In the genomic region with DNA sequence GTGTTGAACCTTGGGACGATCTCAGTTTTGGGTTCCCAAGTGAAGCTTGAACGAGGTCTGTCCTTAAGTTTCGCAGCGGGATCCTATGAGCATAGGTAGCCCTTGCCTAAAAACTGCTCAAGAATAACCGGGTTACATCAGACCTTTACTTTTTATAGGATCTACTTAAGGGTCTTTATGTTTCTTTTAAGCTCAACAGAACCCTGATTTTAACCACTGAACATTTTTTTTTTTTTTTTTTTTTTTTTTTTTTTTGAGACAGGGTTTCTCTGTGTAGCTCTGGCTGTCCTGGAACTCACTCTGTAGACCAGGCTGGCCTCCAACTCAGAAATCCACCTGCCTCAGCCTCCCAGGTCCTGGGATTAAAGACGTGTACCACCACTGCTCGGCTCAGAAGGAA, we compare ENCODE assay signal across 10 mouse cellular contexts. TPM values are rescaled to one million over a fixed set of nuclear protein-coding genes. Genes with fewer than 3 reads are reported as not detected.
DNase-seq lines count a peak whose midpoint lies in the region; ATAC-seq and TF ChIP-seq lines count a peak whose summit lies in the region.
"Not testable (repeated sequence)": the region's sequence is repeated elsewhere in the genome, so short reads cannot be mapped to it uniquely, and the experiment has no call there.
"Had no signal": no experiment of that assay in that cellular context is flagged by ENCODE, and none has a peak within 500 bp of the region (broad histone marks: within the 10 kb centered on the region; RNA-seq: fewer than 3 reads in every experiment).

No protein-coding gene starts in this region.

- peak overlapping the region; percentile 96 for H3K27ac ChIP-seq in embryonic facial prominence, embryonic 12.5 days
- H3K27ac ChIP-seq in forebrain, postnatal 0 days (ENCODE audit: low read depth, low read length), result peak overlapping the region; percentile 97
- H3K27ac ChIP-seq in hindbrain, embryonic 12.5 days, result peak overlapping the region; percentile 92; the same call in 1 of the 2 replicates
- peak overlapping the region; percentile 100 for H3K27ac ChIP-seq in kidney, embryonic 16.5 days (ENCODE audit: low read length)
- peak overlapping the region; percentile 96 for H3K27ac ChIP-seq in liver, embryonic 13.5 days
- H3K27ac ChIP-seq in midbrain, embryonic 11.5 days (ENCODE audit: low read depth, low read length), result peak overlapping the region; percentile 93; the same call in 1 of the 2 replicates
- peak overlapping the region; percentile 99 for H3K27ac ChIP-seq in olfactory bulb, adult 2 months (ENCODE audit: insufficient read depth, low read depth, low read length)

- H3K4me1 ChIP-seq in E14TG2a.4 (replicated peaks; ENCODE audit: low read depth, low read length), result peaks cover 65% of the 10 kb centered on the region
- H3K4me1 ChIP-seq in embryonic facial prominence, embryonic 12.5 days, result peaks cover 15% of the 10 kb centered on the region
- H3K4me1 ChIP-seq in forebrain, postnatal 0 days (ENCODE audit: insufficient read depth); olfactory bulb, adult 2 months (ENCODE audit: control insufficient read depth, insufficient read depth, low read length): not testable (repeated sequence)
- peaks cover 11% of the 10 kb centered on the region for H3K4me1 ChIP-seq in hindbrain, embryonic 12.5 days
- peaks cover 16% of the 10 kb centered on the region for H3K4me1 ChIP-seq in kidney, embryonic 16.5 days (ENCODE audit: insufficient read depth, low read length)
- peaks cover 63% of the 10 kb centered on the region for H3K4me1 ChIP-seq in liver, embryonic 13.5 days (replicated peaks)
- H3K4me1 ChIP-seq in midbrain, embryonic 11.5 days (ENCODE audit: control insufficient read depth, insufficient read depth, low read length), result peaks cover 11% of the 10 kb centered on the region

- peak overlapping the region; percentile 89 for H3K4me3 ChIP-seq in E14TG2a.4 (replicated peaks; ENCODE audit: low read length)
- H3K4me3 ChIP-seq in embryonic facial prominence, embryonic 12.5 days, result peak overlapping the region; percentile 88
- H3K4me3 ChIP-seq in forebrain, postnatal 0 days (ENCODE audit: low read depth, low read length), result peak overlapping the region; percentile 80
- peak overlapping the region; percentile 94 for H3K4me3 ChIP-seq in hindbrain, embryonic 12.5 days
- H3K4me3 ChIP-seq in kidney, embryonic 16.5 days (ENCODE audit: low read length), result peak overlapping the region; percentile 88
- peak overlapping the region; percentile 93 for H3K4me3 ChIP-seq in liver, embryonic 13.5 days (replicated peaks)
- H3K4me3 ChIP-seq in midbrain, embryonic 11.5 days (ENCODE audit: low read depth, low read length), result peak overlapping the region; percentile 94
- peak overlapping the region; percentile 92 for H3K4me3 ChIP-seq in olfactory bulb, adult 2 months (ENCODE audit: insufficient read depth, low read depth, low read length)

- H3K4me2 ChIP-seq in embryonic facial prominence, embryonic 12.5 days (replicated peaks), result peak overlapping the region; percentile 86
- H3K4me2 ChIP-seq in forebrain, postnatal 0 days (ENCODE audit: low read depth), result peak overlapping the region; percentile 72
- H3K4me2 ChIP-seq in hindbrain, embryonic 12.5 days (replicated peaks), result peak overlapping the region; percentile 85
- peak overlapping the region; percentile 76 for H3K4me2 ChIP-seq in kidney, embryonic 16.5 days (replicated peaks; ENCODE audit: low read depth, low read length)
- peak overlapping the region; percentile 91 for H3K4me2 ChIP-seq in liver, embryonic 13.5 days
- peak overlapping the region; percentile 66 for H3K4me2 ChIP-seq in midbrain, embryonic 11.5 days

- peaks cover 52% of the 10 kb centered on the region for H3K36me3 ChIP-seq in E14TG2a.4 (ENCODE audit: insufficient read depth, low read length)
- peaks cover 11% of the 10 kb centered on the region for H3K36me3 ChIP-seq in embryonic facial prominence, embryonic 12.5 days
- H3K36me3 ChIP-seq in forebrain, postnatal 0 days (ENCODE audit: insufficient read depth); midbrain, embryonic 11.5 days (ENCODE audit: control insufficient read depth, insufficient read depth, low read length): not testable (repeated sequence)
- H3K36me3 ChIP-seq in hindbrain, embryonic 12.5 days, result peaks cover 15% of the 10 kb centered on the region
- peaks cover 17% of the 10 kb centered on the region for H3K36me3 ChIP-seq in kidney, embryonic 16.5 days (ENCODE audit: insufficient read depth, low read length)
- peaks cover 26% of the 10 kb centered on the region for H3K36me3 ChIP-seq in liver, embryonic 13.5 days

- TF ChIP-seq POLR2A in olfactory bulb, adult 2 months (IDR thresholded peaks at IDR 0.05; ENCODE audit: insufficient read depth, low read depth, low read length), result not testable (repeated sequence)

- ATAC-seq in embryonic facial prominence, embryonic 12.5 days (ENCODE audit: insufficient number of reproducible peaks, insufficient read depth, low FRiP score, low TSS enrichment); forebrain, postnatal 0 days; hindbrain, embryonic 12.5 days (ENCODE audit: low FRiP score); kidney, embryonic 16.5 days (ENCODE audit: low FRiP score, low TSS enrichment); liver, embryonic 13.5 days (ENCODE audit: low read depth); midbrain, embryonic 11.5 days (ENCODE audit: low FRiP score): not testable (repeated sequence)

- not testable (repeated sequence) for TF ChIP-seq CTCF in E14TG2a.4 (conservative IDR thresholded peaks at IDR 0.05; ENCODE audit: low read length); forebrain, postnatal 0 days (IDR thresholded peaks at IDR 0.05; ENCODE audit: low read depth); olfactory bulb, adult 2 months (IDR thresholded peaks at IDR 0.05; ENCODE audit: insufficient read depth, low read depth, low read length)

- H3K9ac ChIP-seq in embryonic facial prominence, embryonic 12.5 days, result peak overlapping the region; percentile 95
- H3K9ac ChIP-seq in forebrain, postnatal 0 days, result peak overlapping the region; percentile 79; the same call in 1 of the 2 replicates
- peak overlapping the region; percentile 95 for H3K9ac ChIP-seq in hindbrain, embryonic 12.5 days
- H3K9ac ChIP-seq in kidney, embryonic 16.5 days (replicated peaks; ENCODE audit: low read length), result peak overlapping the region; percentile 92
- H3K9ac ChIP-seq in liver, embryonic 13.5 days, result peak overlapping the region; percentile 93
- H3K9ac ChIP-seq in midbrain, embryonic 11.5 days (ENCODE audit: low read length), result peak overlapping the region; percentile 94

- not testable (repeated sequence) for H3K9me3 ChIP-seq in E14TG2a.4 (ENCODE audit: low read length); embryonic facial prominence, embryonic 12.5 days; forebrain, postnatal 0 days (ENCODE audit: low read length); hindbrain, embryonic 12.5 days (replicated peaks); kidney, embryonic 16.5 days (ENCODE audit: low read length); liver, embryonic 13.5 days (replicated peaks); midbrain, embryonic 11.5 days (ENCODE audit: control insufficient read depth, low read length)

- 78% methylated on average over 7 of the region's 7 CpGs for WGBS in embryonic facial prominence, embryonic 12.5 days
- 76% methylated on average over 7 of the region's 7 CpGs for WGBS in forebrain, postnatal 0 days
- WGBS in hindbrain, embryonic 12.5 days, result 72% methylated on average over 7 of the region's 7 CpGs
- WGBS in kidney, embryonic 16.5 days, result 74% methylated on average over 7 of the region's 7 CpGs
- WGBS in liver, embryonic 13.5 days (ENCODE audit: insufficient replicate concordance), result 69% methylated on average over 7 of the region's 7 CpGs
- WGBS in midbrain, embryonic 11.5 days, result 82% methylated on average over 7 of the region's 7 CpGs
- WGBS in olfactory bulb, adult 2 months, result 65% methylated on average over 7 of the region's 7 CpGs

- H3K27me3 ChIP-seq in E14TG2a.4 (ENCODE audit: insufficient read depth, low read length); embryonic facial prominence, embryonic 12.5 days; forebrain, postnatal 0 days (ENCODE audit: insufficient read depth, low read length); hindbrain, embryonic 12.5 days; kidney, embryonic 16.5 days (ENCODE audit: insufficient read depth, low read length); liver, embryonic 13.5 days; midbrain, embryonic 11.5 days (ENCODE audit: control insufficient read depth, insufficient read depth, low read length): not testable (repeated sequence)

- not testable (repeated sequence) for DNase-seq in forebrain, postnatal 0 days; liver, embryonic 13.5 days; midbrain, embryonic 11.5 days (ENCODE audit: low spot score, missing footprints)

RNA-seq across cellular contexts. Expression of gene Setd1a, which starts 0.6 kb away (rescaled TPM):
- 25.5 and 26.5 TPM in 2 replicates for polyA plus RNA-seq in embryonic facial prominence, embryonic 12.5 days (2016; fragmentation: Nextera tagmentation; extraction: Ambion mirVana)
- total RNA-seq in forebrain, postnatal 0 days (2014; rRNA removed), result 18.2 and 20.7 TPM in 2 replicates
- 13.2 and 13.7 TPM in 2 replicates for polyA plus RNA-seq in forebrain, postnatal 0 days (2015; fragmentation: Nextera tagmentation; extraction: Ambion mirVana)
- 19.8 and 23.4 TPM in 2 replicates for polyA plus RNA-seq in hindbrain, embryonic 12.5 days (2016; fragmentation: Nextera tagmentation; extraction: Ambion mirVana)
- 18.9 and 19.4 TPM in 2 replicates for polyA plus RNA-seq in kidney, embryonic 16.5 days (2015; fragmentation: Nextera tagmentation; extraction: Ambion mirVana)
- 8.4 and 9.0 TPM in 2 replicates for polyA plus RNA-seq in liver, embryonic 13.5 days (2015; fragmentation: Nextera tagmentation; extraction: Ambion mirVana)
- 19.0 and 22.1 TPM in 2 replicates for polyA plus RNA-seq in midbrain, embryonic 11.5 days (2014; fragmentation: Nextera tagmentation; extraction: Ambion mirVana)
- 526 TPM in 1 of 2 replicates, not detected in the other for polyA plus RNA-seq in olfactory bulb, adult 2 months (2012; ENCODE audit: insufficient read depth, insufficient read length, low replicate concordance, missing spikeins)

RNA-seq across cellular contexts. Expression of gene Orai3, which starts 6.2 kb away (rescaled TPM):
- polyA plus RNA-seq in embryonic facial prominence, embryonic 12.5 days (2016; fragmentation: Nextera tagmentation; extraction: Ambion mirVana), result 16.7 and 17.5 TPM in 2 replicates
- total RNA-seq in forebrain, postnatal 0 days (2014; rRNA removed), result 19.0 and 19.4 TPM in 2 replicates
- 9.6 and 13.4 TPM in 2 replicates for polyA plus RNA-seq in forebrain, postnatal 0 days (2015; fragmentation: Nextera tagmentation; extraction: Ambion mirVana)
- polyA plus RNA-seq in hindbrain, embryonic 12.5 days (2016; fragmentation: Nextera tagmentation; extraction: Ambion mirVana), result 9.6 and 10.0 TPM in 2 replicates
- polyA plus RNA-seq in kidney, embryonic 16.5 days (2015; fragmentation: Nextera tagmentation; extraction: Ambion mirVana), result 31.2 and 34.8 TPM in 2 replicates
- polyA plus RNA-seq in liver, embryonic 13.5 days (2015; fragmentation: Nextera tagmentation; extraction: Ambion mirVana), result 11.2 and 11.4 TPM in 2 replicates
- polyA plus RNA-seq in midbrain, embryonic 11.5 days (2014; fragmentation: Nextera tagmentation; extraction: Ambion mirVana), result 6.1 and 6.3 TPM in 2 replicates
- not detected in 2 replicates for polyA plus RNA-seq in olfactory bulb, adult 2 months (2012; ENCODE audit: insufficient read depth, insufficient read length, low replicate concordance, missing spikeins)

RNA-seq across cellular contexts. Expression of gene Gm49388, which starts 9.6 kb away (rescaled TPM):
- not detected in 2 replicates for polyA plus RNA-seq in embryonic facial prominence, embryonic 12.5 days (2016; fragmentation: Nextera tagmentation; extraction: Ambion mirVana)
- total RNA-seq in forebrain, postnatal 0 days (2014; rRNA removed), result 0.05 TPM in 1 of 2 replicates, not detected in the other
- polyA plus RNA-seq in forebrain, postnatal 0 days (2015; fragmentation: Nextera tagmentation; extraction: Ambion mirVana), result not detected in 2 replicates
- polyA plus RNA-seq in hindbrain, embryonic 12.5 days (2016; fragmentation: Nextera tagmentation; extraction: Ambion mirVana), result not detected in 2 replicates
- polyA plus RNA-seq in kidney, embryonic 16.5 days (2015; fragmentation: Nextera tagmentation; extraction: Ambion mirVana), result not detected in 2 replicates
- not detected in 2 replicates for polyA plus RNA-seq in liver, embryonic 13.5 days (2015; fragmentation: Nextera tagmentation; extraction: Ambion mirVana)
- not detected in 2 replicates for polyA plus RNA-seq in midbrain, embryonic 11.5 days (2014; fragmentation: Nextera tagmentation; extraction: Ambion mirVana)
- polyA plus RNA-seq in olfactory bulb, adult 2 months (2012; ENCODE audit: insufficient read depth, insufficient read length, low replicate concordance, missing spikeins), result not detected in 2 replicates
- polyA plus RNA-seq: adrenal gland, adult 2 months; thymus, adult 2 months had no signal

RNA-seq across cellular contexts. Expression of gene Hsd3b7, which starts 24.6 kb away (rescaled TPM):
- 10.3 and 10.9 TPM in 2 replicates for polyA plus RNA-seq in embryonic facial prominence, embryonic 12.5 days (2016; fragmentation: Nextera tagmentation; extraction: Ambion mirVana)
- 7.1 and 8.4 TPM in 2 replicates for total RNA-seq in forebrain, postnatal 0 days (2014; rRNA removed)
- 8.4 and 8.7 TPM in 2 replicates for polyA plus RNA-seq in forebrain, postnatal 0 days (2015; fragmentation: Nextera tagmentation; extraction: Ambion mirVana)
- 8.6 and 8.8 TPM in 2 replicates for polyA plus RNA-seq in hindbrain, embryonic 12.5 days (2016; fragmentation: Nextera tagmentation; extraction: Ambion mirVana)
- polyA plus RNA-seq in kidney, embryonic 16.5 days (2015; fragmentation: Nextera tagmentation; extraction: Ambion mirVana), result 28.2 and 33.2 TPM in 2 replicates
- polyA plus RNA-seq in liver, embryonic 13.5 days (2015; fragmentation: Nextera tagmentation; extraction: Ambion mirVana), result 37.8 and 39.3 TPM in 2 replicates
- polyA plus RNA-seq in midbrain, embryonic 11.5 days (2014; fragmentation: Nextera tagmentation; extraction: Ambion mirVana), result 7.9 and 8.2 TPM in 2 replicates
- not detected in 2 replicates for polyA plus RNA-seq in olfactory bulb, adult 2 months (2012; ENCODE audit: insufficient read depth, insufficient read length, low replicate concordance, missing spikeins)

RNA-seq across cellular contexts. Expression of gene Fbxl19, which starts 31.5 kb away (rescaled TPM):
- polyA plus RNA-seq in embryonic facial prominence, embryonic 12.5 days (2016; fragmentation: Nextera tagmentation; extraction: Ambion mirVana), result 11.8 and 11.9 TPM in 2 replicates
- total RNA-seq in forebrain, postnatal 0 days (2014; rRNA removed), result 162 and 178 TPM in 2 replicates
- 6.9 and 7.9 TPM in 2 replicates for polyA plus RNA-seq in forebrain, postnatal 0 days (2015; fragmentation: Nextera tagmentation; extraction: Ambion mirVana)
- polyA plus RNA-seq in hindbrain, embryonic 12.5 days (2016; fragmentation: Nextera tagmentation; extraction: Ambion mirVana), result 10.7 and 11.4 TPM in 2 replicates
- 5.4 TPM in 2 replicates for polyA plus RNA-seq in kidney, embryonic 16.5 days (2015; fragmentation: Nextera tagmentation; extraction: Ambion mirVana)
- 3.1 and 3.3 TPM in 2 replicates for polyA plus RNA-seq in liver, embryonic 13.5 days (2015; fragmentation: Nextera tagmentation; extraction: Ambion mirVana)
- 8.3 and 9.3 TPM in 2 replicates for polyA plus RNA-seq in midbrain, embryonic 11.5 days (2014; fragmentation: Nextera tagmentation; extraction: Ambion mirVana)
- polyA plus RNA-seq in olfactory bulb, adult 2 months (2012; ENCODE audit: insufficient read depth, insufficient read length, low replicate concordance, missing spikeins), result not detected in 2 replicates
